Mouse (Mus musculus): Measurements from ENCODE around the gene Ociad2.
"Not testable (repeated sequence)": the region's sequence is repeated elsewhere in the genome, so short reads cannot be mapped to it uniquely, and the experiment has no call there.

Ociad2 gene

GRCm38 (mm10) chr5:73353519-73353918 is 12.7 kb upstream of the Ociad2 start:
- no peak for DNase-seq (ENCODE audit: low spot score in 2 of 2)

GRCm38 (mm10) chr5:73351796-73352195 is 11.0 kb upstream of the Ociad2 start:
- no peak for DNase-seq (ENCODE audit: low spot score in 2 of 2)

GRCm38 (mm10) chr5:73349514-73349913 is 8.7 kb upstream of the Ociad2 start:
- no peak for DNase-seq (ENCODE audit: low spot score in 2 of 2)

- DNase-seq (ENCODE audit: low spot score in 2 of 2), result no peak
These were observed 4.4 kb upstream of the Ociad2 start for GRCm38 (mm10) chr5:73345254-73345653.

- peak in 1 of 2 experiments; percentile 10 for DNase-seq (ENCODE audit: low spot score in 2 of 2)
These were observed 3.5 kb upstream of the Ociad2 start for GRCm38 (mm10) chr5:73344310-73344709.

GRCm38 (mm10) chr5:73342701-73343355 is 2.0 kb upstream of the Ociad2 start:
- no peak for DNase-seq (ENCODE audit: low spot score in 2 of 2)

GRCm38 (mm10) chr5:73339779-73340722 is 777 bp downstream of the Ociad2 start:
- DNase-seq (ENCODE audit: low spot score in 2 of 2), result no peak

GRCm38 (mm10) chr5:73338832-73339163 is 2.0 kb downstream of the Ociad2 start:
- no peak for DNase-seq (ENCODE audit: low spot score in 2 of 2)

- DNase-seq (ENCODE audit: low spot score in 2 of 2), result peak; percentile 46 to 56
These were observed 2.6 kb downstream of the Ociad2 start for GRCm38 (mm10) chr5:73337961-73338831.

GRCm38 (mm10) chr5:73336448-73336847 is 4.4 kb downstream of the Ociad2 start:
- DNase-seq (ENCODE audit: low spot score in 2 of 2), result no peak

GRCm38 (mm10) chr5:73331002-73331401 is 9.8 kb downstream of the Ociad2 start:
- DNase-seq (ENCODE audit: low spot score in 2 of 2), result no peak

GRCm38 (mm10) chr5:73324526-73325170 is 16.2 kb downstream of the Ociad2 start:
- DNase-seq (ENCODE audit: low spot score in 2 of 2), result no peak

GRCm38 (mm10) chr5:73323602-73324001 is 17.2 kb downstream of the Ociad2 start:
- DNase-seq (ENCODE audit: low spot score in 2 of 2), result no peak

- DNase-seq (ENCODE audit: low spot score in 2 of 2), result not testable (repeated sequence)
These were observed 18.1 kb downstream of the Ociad2 start for GRCm38 (mm10) chr5:73322684-73323083.

- DNase-seq (ENCODE audit: low spot score in 2 of 2), result no peak
These were observed 21.5 kb downstream of the Ociad2 start for GRCm38 (mm10) chr5:73319306-73319705.

GRCm38 (mm10) chr5:73314654-73315053 is 26.2 kb downstream of the Ociad2 start:
- no peak for DNase-seq (ENCODE audit: low spot score in 2 of 2)

- DNase-seq (ENCODE audit: low spot score in 2 of 2), result no peak
These were observed 27.2 kb downstream of the Ociad2 start for GRCm38 (mm10) chr5:73313591-73313990.

GRCm38 (mm10) chr5:73311458-73311857 is 29.4 kb downstream of the Ociad2 start:
- no peak for DNase-seq (ENCODE audit: low spot score in 2 of 2)

- no peak for DNase-seq (ENCODE audit: low spot score in 2 of 2)
These were observed 30.4 kb downstream of the Ociad2 start for GRCm38 (mm10) chr5:73310401-73310800.

- DNase-seq (ENCODE audit: low spot score in 2 of 2), result no peak
These were observed 31.3 kb downstream of the Ociad2 start for GRCm38 (mm10) chr5:73309496-73309895.

GRCm38 (mm10) chr5:73307297-73307696 is 33.5 kb downstream of the Ociad2 start:
- DNase-seq (ENCODE audit: low spot score in 2 of 2), result no peak
